16 mouse cellular contexts compared by ENCODE assay signal in the genomic region with DNA sequence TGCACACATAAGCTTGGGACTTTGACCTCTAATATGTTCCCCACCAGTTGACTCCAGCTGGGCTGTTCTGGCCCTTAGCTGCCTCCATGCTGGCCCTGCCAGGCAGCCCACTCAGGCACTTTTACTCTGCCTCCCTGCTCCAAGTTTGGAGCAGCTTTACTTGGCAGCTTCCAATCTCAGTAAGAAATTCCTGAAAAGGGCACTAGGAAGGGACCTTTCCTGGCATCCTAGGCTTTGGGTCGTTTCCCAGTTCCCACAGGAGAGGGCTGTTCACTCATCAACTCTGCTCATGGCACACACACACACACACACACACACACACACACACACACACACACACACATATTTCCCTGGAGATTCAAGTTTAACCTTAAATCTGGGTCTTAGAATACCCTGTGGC. TPM values are rescaled to one million over a fixed set of nuclear protein-coding genes. Genes with fewer than 3 reads are reported as not detected.
A peak's percentile ranks its signal among the peaks of the same experiment; 100 is the strongest.
DNase-seq lines count a peak whose midpoint lies in the region; ATAC-seq and TF ChIP-seq lines count a peak whose summit lies in the region.
"Had no signal": no experiment of that assay in that cellular context is flagged by ENCODE, and none has a peak within 500 bp of the region (broad histone marks: within the 10 kb centered on the region; RNA-seq: fewer than 3 reads in every experiment).

No protein-coding gene starts in this region.

- ATAC-seq in forebrain, embryonic 14.5 days = no peak
- ATAC-seq in forebrain, embryonic 11.5 days (replicated peaks; ENCODE audit: low FRiP score) = no peak
- ATAC-seq in limb, embryonic 14.5 days (ENCODE audit: low FRiP score, low read depth) = no peak

- no peaks in the 10 kb centered on the region for H3K36me3 ChIP-seq in forebrain, embryonic 14.5 days (ENCODE audit: control insufficient read depth, insufficient read depth, low read length)
- H3K36me3 ChIP-seq in forebrain, embryonic 11.5 days (ENCODE audit: control insufficient read depth, insufficient read depth, low read length) = no peaks in the 10 kb centered on the region
- H3K36me3 ChIP-seq in limb, embryonic 14.5 days (ENCODE audit: control insufficient read depth, insufficient read depth, low read length) = no peaks in the 10 kb centered on the region
- H3K36me3 ChIP-seq: embryonic facial prominence, embryonic 13.5 days; forebrain, embryonic 12.5 days; liver, embryonic 15.5 days had no signal

- 9% methylated on average over 1 of the region's 1 CpGs for WGBS in forebrain, embryonic 14.5 days
- 15% methylated on average over 1 of the region's 1 CpGs for WGBS in forebrain, embryonic 11.5 days
- WGBS in limb, embryonic 14.5 days = 10% methylated on average over 1 of the region's 1 CpGs

- TF ChIP-seq POLR2A in limb, embryonic 14.5 days (IDR thresholded peaks at IDR 0.05; ENCODE audit: borderline replicate concordance, extremely low read depth, insufficient read depth, insufficient read length) = no peak

- H3K9ac ChIP-seq in forebrain, embryonic 14.5 days (ENCODE audit: low read length) = no peak overlapping the region
- H3K9ac ChIP-seq in forebrain, embryonic 11.5 days (ENCODE audit: low read length) = no peak overlapping the region
- H3K9ac ChIP-seq in limb, embryonic 14.5 days (ENCODE audit: low read depth, low read length, severe bottlenecking) = no peak overlapping the region
- H3K9ac ChIP-seq: liver, embryonic 15.5 days had no signal

- H3K9me3 ChIP-seq in forebrain, embryonic 14.5 days (replicated peaks; ENCODE audit: control insufficient read depth, low read length) = no peaks in the 10 kb centered on the region
- no peaks in the 10 kb centered on the region for H3K9me3 ChIP-seq in forebrain, embryonic 11.5 days (ENCODE audit: control insufficient read depth, low read length)
- no peaks in the 10 kb centered on the region for H3K9me3 ChIP-seq in limb, embryonic 14.5 days (ENCODE audit: control insufficient read depth, low read length)
- H3K9me3 ChIP-seq: embryonic facial prominence, embryonic 13.5 days; forebrain, embryonic 12.5 days; liver, embryonic 15.5 days had no signal

- peaks cover 19% of the 10 kb centered on the region for H3K4me1 ChIP-seq in forebrain, embryonic 14.5 days (ENCODE audit: control insufficient read depth, insufficient read depth, low read length)
- H3K4me1 ChIP-seq in forebrain, embryonic 11.5 days (replicated peaks; ENCODE audit: control insufficient read depth, insufficient read depth, low read length) = 0 out of 2 replicates have a peak, but pooled peaks cover 3% of the 10 kb centered on the region
- H3K4me1 ChIP-seq in limb, embryonic 14.5 days (ENCODE audit: control insufficient read depth, insufficient read depth, low read length) = no peaks in the 10 kb centered on the region

- H3K4me3 ChIP-seq in forebrain, embryonic 14.5 days (ENCODE audit: low read depth, low read length) = no peak overlapping the region
- no peak overlapping the region for H3K4me3 ChIP-seq in forebrain, embryonic 11.5 days (ENCODE audit: low read depth, low read length)
- no peak overlapping the region for H3K4me3 ChIP-seq in limb, embryonic 14.5 days (replicated peaks; ENCODE audit: low read length)

- no peak overlapping the region for H3K27ac ChIP-seq in forebrain, embryonic 14.5 days (ENCODE audit: low read depth, low read length)
- H3K27ac ChIP-seq in forebrain, embryonic 11.5 days (ENCODE audit: low read depth, low read length) = no peak overlapping the region
- no peak overlapping the region for H3K27ac ChIP-seq in limb, embryonic 14.5 days (replicated peaks; ENCODE audit: low read depth, low read length)
- H3K27ac ChIP-seq: embryonic facial prominence, embryonic 13.5 days; liver, embryonic 15.5 days had no signal

- peak; percentile 33 for DNase-seq in forebrain, embryonic 14.5 days (ENCODE audit: low spot score)
- DNase-seq in forebrain, embryonic 11.5 days (ENCODE audit: low spot score) = no peak
- peak; percentile 8 to 22 for DNase-seq in layer of hippocampus, postnatal 10 days (ENCODE audit: low spot score in 2 of 2)
- no peak for DNase-seq in layer of hippocampus, postnatal 25 days (ENCODE audit: extremely low spot score in 1 of 2, low spot score in 1 of 2)
- DNase-seq in cerebellum, adult 9-10 months = peak; percentile 62
- no peak for DNase-seq in limb, embryonic 14.5 days (ENCODE audit: low spot score)
- no peak for DNase-seq in right cerebral cortex, adult 2 months (ENCODE audit: low spot score in 2 of 2)
- DNase-seq in yolk sac, embryonic 10.5 days (ENCODE audit: low spot score) = no peak
- DNase-seq: adrenal gland, adult 8-10 months; gastrocnemius, postnatal 10 days; kidney, adult 2 months; thymus, adult 18-20 months had no signal

- H3K4me2 ChIP-seq in forebrain, embryonic 14.5 days (ENCODE audit: low read length) = no peak overlapping the region; the same call in 1 of the 2 replicates
- H3K4me2 ChIP-seq in forebrain, embryonic 11.5 days (ENCODE audit: low read depth, low read length, severe bottlenecking) = no peak overlapping the region
- peak overlapping the region; percentile 97; the same call in 1 of the 2 replicates for H3K4me2 ChIP-seq in limb, embryonic 14.5 days (replicated peaks; ENCODE audit: low read depth, low read length, severe bottlenecking)

- H3K27me3 ChIP-seq in forebrain, embryonic 14.5 days (replicated peaks; ENCODE audit: control insufficient read depth, insufficient read depth, low read length) = 0 out of 2 replicates have a peak, but pooled peaks cover 4% of the 10 kb centered on the region
- peaks cover 11% of the 10 kb centered on the region for H3K27me3 ChIP-seq in forebrain, embryonic 11.5 days (ENCODE audit: control insufficient read depth, insufficient read depth, low read length)
- peaks cover 29% of the 10 kb centered on the region for H3K27me3 ChIP-seq in limb, embryonic 14.5 days (ENCODE audit: control insufficient read depth, insufficient read depth, low read length)

RNA-seq across cellular contexts. Expression of gene Astn2, which starts 0.7 kb away (rescaled TPM):
- polyA plus RNA-seq in forebrain, embryonic 14.5 days (2014; fragmentation: Nextera tagmentation; extraction: Ambion mirVana) = 0.42 and 0.49 TPM in 2 replicates
- polyA plus RNA-seq in forebrain, embryonic 11.5 days (2014; fragmentation: Nextera tagmentation; extraction: Ambion mirVana) = 0.94 and 1.2 TPM in 2 replicates
- total RNA-seq in layer of hippocampus, postnatal 10 days (2021) = 10 to 100 TPM; 32.5 to 35.1 TPM
- total RNA-seq in layer of hippocampus, postnatal 25 days (2021) = 10 to 100 TPM; 23.1 to 26.2 TPM
- 8.7 and 9.6 TPM in 2 replicates for polyA plus RNA-seq in limb, embryonic 14.5 days (2012; rRNA removed)
- 1.6 and 1.7 TPM in 2 replicates for polyA plus RNA-seq in limb, embryonic 14.5 days (2014; fragmentation: Nextera tagmentation; extraction: Ambion mirVana)
- polyA plus RNA-seq: C2C12 had no signal

Comparison
In these comparisons a context has a peak if more than half of its experiments do, and no peak if none do; other contexts are left out.
1. DNase-seq: peak in forebrain, embryonic 14.5 days (single experiment), layer of hippocampus, postnatal 10 days (2 of 2) and cerebellum, adult 9-10 months (single experiment); none in forebrain, embryonic 11.5 days (single experiment), layer of hippocampus, postnatal 25 days (0 of 2), limb, embryonic 14.5 days (single experiment), right cerebral cortex, adult 2 months (0 of 2) and yolk sac, embryonic 10.5 days (single experiment).